Mouse (Mus musculus): ENCODE results near the gene Acvr1b.

GRCm38 (mm10) chr15:101222897-101223482 is 49.1 kb downstream of the Acvr1b start:
- no peak for TF ChIP-seq CTCF (IDR thresholded peaks at IDR 0.05; ENCODE audit: low read depth, low read length)
- TF ChIP-seq GATA1 (IDR thresholded peaks at IDR 0.05; ENCODE audit: borderline replicate concordance, low read length): no peak
